Mouse (Mus musculus) midbrain, embryonic 13.5 days (tissue): ENCODE measurements around the gene Txnrd2. TPM values are rescaled to one million over a fixed set of nuclear protein-coding genes. Genes with fewer than 3 reads are reported as not detected.

Experiments
- ATAC-seq: fragments of 200-750 bp; cut with Nextera tagmentation; 2 replicates; pipeline ENCODE4 v1.8.0; 2017; ENCODE audit warnings: mild to moderate bottlenecking, moderate TSS enrichment, moderate library complexity
- H3K27ac ChIP-seq: fragments of 300-500 bp; sonication (generic); 2 replicates; pipeline ENCODE4 v1.5.1; 2015; ENCODE audit warnings: inconsistent platforms, mild to moderate bottlenecking, moderate library complexity
- H3K27me3 ChIP-seq: fragments of 300-500 bp; sonication (generic); 2 replicates; pipeline ENCODE4 v1.6.1; 2015; ENCODE audit warnings: mild to moderate bottlenecking, inconsistent platforms
- H3K36me3 ChIP-seq: fragments of 300-500 bp; sonication (generic); 2 replicates; pipeline ENCODE4 v1.6.1; 2015; ENCODE audit warnings: mild to moderate bottlenecking, inconsistent platforms
- H3K4me1 ChIP-seq: fragments of 300-500 bp; sonication (generic); replicated peaks from 2 replicates; pipeline ENCODE4 v1.6.1; 2015; ENCODE audit warnings: inconsistent platforms
- H3K4me2 ChIP-seq: fragments of 300-500 bp; sonication (generic); replicated peaks from 2 replicates; pipeline ENCODE4 v1.6.1; 2015; ENCODE audit warnings: moderate library complexity, mild to moderate bottlenecking, inconsistent platforms
- H3K4me3 ChIP-seq: fragments of 300-500 bp; sonication (generic); replicated peaks from 2 replicates; pipeline ENCODE4 v1.5.1; 2015; ENCODE audit warnings: mild to moderate bottlenecking, inconsistent platforms
- H3K9ac ChIP-seq: fragments of 300-500 bp; sonication (generic); replicated peaks from 2 replicates; pipeline ENCODE4 v1.6.1; 2015; ENCODE audit warnings: mild to moderate bottlenecking, inconsistent platforms
- H3K9me3 ChIP-seq: fragments of 300-500 bp; sonication (generic); 2 replicates; pipeline ENCODE4 v1.6.1; 2016; ENCODE audit warnings: mild to moderate bottlenecking, inconsistent platforms
- WGBS: fragments of 180-500 bp; shearing (Covaris S2); methylation state at CpG from one replicate; pipeline ENCODE4 v1.1.7; 2015; 5-methylcytosine and 5-hydroxymethylcytosine counted together
- polyA plus RNA-seq: library from polyadenylated mRNA; unstranded; fragments of >200 nt; fragmentation: Nextera tagmentation; extraction: Ambion mirVana; gene quantifications from 2 replicates; pipeline ENCODE4 v1.2.1, GENCODE M21; 2015

The Txnrd2 gene
- polyA plus RNA-seq, 1 experiment from 2014 or later = 25.9 TPM

DNA sequence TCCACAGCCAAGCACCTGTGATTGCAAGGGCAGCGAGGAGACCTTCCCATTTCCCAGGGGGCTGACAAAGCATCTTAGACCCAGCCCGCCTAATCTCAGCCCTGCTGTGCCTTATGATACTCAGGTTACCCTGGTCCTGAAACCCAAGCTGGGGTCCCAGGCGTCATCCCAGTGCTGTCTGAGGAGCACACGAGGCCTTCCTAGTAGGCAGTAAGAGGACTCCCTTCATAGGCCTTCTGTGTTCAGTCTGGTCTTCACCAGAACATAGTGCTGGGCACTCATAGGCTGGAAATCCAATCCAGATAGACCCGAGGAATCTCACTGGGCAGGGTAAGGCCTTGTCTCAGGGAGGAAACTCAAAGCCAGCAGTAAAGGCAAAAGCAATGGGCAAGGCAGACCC is 57.7 kb downstream of the Txnrd2 start:
- Histone ChIP-seq H3K27ac (no peak overlapping the region), H3K9me3 (no peaks in the 10 kb centered on the region), H3K36me3 (no peaks in the 10 kb centered on the region), H3K4me1 (peaks cover 17% of the 10 kb centered on the region), H3K4me2 (no peak overlapping the region), H3K27me3 (no peaks in the 10 kb centered on the region), H3K9ac (no peak overlapping the region), H3K4me3 (no peak overlapping the region)
- no peak for ATAC-seq
- WGBS = 59% methylated on average over 5 of the region's 5 CpGs

DNA sequence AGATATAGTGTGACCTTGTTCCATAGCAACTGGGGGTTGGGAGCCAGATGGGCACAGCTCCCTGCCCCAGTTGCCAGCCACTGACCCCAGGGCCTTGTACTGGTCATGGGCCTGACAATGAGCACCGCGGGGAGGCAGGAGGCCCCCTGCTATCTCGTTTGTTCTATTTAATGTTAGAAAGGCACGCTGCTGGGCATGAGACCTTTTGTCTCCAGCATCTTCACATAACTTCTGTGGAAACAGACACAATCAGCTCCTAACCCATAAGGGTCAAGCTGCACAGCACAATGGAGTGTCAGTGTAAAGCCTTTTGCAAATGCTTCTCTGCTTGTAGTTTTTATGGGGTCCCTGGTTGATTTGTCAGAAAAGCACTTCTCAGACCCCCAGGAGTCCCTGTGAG is 58.2 kb downstream of the Txnrd2 start:
- Histone ChIP-seq H3K36me3 (no peaks in the 10 kb centered on the region), H3K9me3 (no peaks in the 10 kb centered on the region), H3K4me2 (no peak overlapping the region), H3K4me3 (no peak overlapping the region), H3K4me1 (peaks cover 17% of the 10 kb centered on the region), H3K27ac (peak overlapping the region; percentile 7; the same call in 1 of the 2 replicates), H3K9ac (no peak overlapping the region), H3K27me3 (no peaks in the 10 kb centered on the region)
- 9% methylated on average over 4 of the region's 4 CpGs for WGBS
- ATAC-seq = 0 out of 2 replicates have a peak, but pooled peaks have one; percentile 6

DNA sequence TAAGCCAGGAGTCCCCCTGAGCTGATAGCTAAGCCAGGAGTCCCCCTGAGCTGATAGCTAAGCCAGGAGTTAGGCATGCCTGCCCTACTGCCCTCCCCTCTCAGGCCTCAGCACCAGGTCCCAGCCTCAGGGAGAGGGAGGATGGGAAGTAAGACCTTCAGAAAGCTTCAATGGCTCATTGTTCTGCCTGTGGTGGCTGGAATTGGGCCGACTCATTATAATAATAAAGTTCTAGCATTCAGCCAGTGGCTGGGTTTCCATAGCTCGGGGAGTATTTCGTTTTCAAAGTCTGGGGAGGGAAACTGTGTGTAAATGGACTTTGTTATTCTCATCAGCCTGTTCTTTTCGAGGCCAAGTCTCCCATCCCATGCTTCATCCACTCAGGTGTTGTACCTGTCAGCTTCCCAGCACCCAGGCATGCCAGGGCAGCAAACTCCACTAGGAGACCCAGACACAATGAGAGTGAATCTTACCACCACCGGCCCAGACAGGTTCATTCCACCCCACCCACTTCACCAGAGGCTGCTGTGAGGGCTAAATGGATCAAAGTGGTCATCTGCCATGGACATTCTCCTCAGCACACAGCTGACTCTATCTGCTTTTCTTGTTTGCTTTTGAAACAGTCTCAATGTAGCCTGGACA is 58.7 kb downstream of the Txnrd2 start:
- Histone ChIP-seq H3K4me1 (peaks cover 17% of the 10 kb centered on the region), H3K27ac (peak overlapping the region; percentile 7; the same call in 1 of the 2 replicates), H3K27me3 (no peaks in the 10 kb centered on the region), H3K9me3 (no peaks in the 10 kb centered on the region), H3K4me3 (no peak overlapping the region), H3K9ac (no peak overlapping the region), H3K4me2 (no peak overlapping the region), H3K36me3 (no peaks in the 10 kb centered on the region)
- WGBS = 18% methylated on average over 5 of the region's 5 CpGs
- peak; percentile 63; the same call in 1 of the 2 replicates for ATAC-seq

DNA sequence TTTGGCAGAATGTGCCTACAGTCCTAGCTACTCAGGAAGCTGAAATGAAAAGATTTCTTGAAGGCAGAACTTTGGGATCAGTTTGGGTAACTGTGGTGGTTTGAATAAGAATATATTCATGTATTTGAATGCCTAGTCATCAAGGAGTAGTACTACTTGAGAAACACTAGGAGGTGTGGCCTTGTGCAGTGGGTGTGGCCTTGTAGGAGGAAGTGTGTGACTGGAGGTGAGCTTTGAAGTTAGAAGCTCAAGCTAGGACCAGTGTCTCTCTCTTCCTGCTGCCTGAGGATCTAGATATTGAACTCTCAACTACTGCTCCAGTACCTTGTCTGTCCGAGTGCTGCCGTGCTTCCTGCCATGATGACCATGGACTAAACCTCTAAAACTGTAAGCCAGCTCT is 59.9 kb downstream of the Txnrd2 start:
- no peak overlapping the region for H3K4me3 ChIP-seq
- H3K27ac ChIP-seq = no peak overlapping the region
- no peaks in the 10 kb centered on the region for H3K27me3 ChIP-seq
- 85% methylated on average over 2 of the region's 2 CpGs for WGBS
- H3K36me3 ChIP-seq = no peaks in the 10 kb centered on the region
- H3K4me1 ChIP-seq = peaks cover 17% of the 10 kb centered on the region
- H3K9ac ChIP-seq = no peak overlapping the region
- H3K9me3 ChIP-seq = no peaks in the 10 kb centered on the region
- H3K4me2 ChIP-seq = no peak overlapping the region
- ATAC-seq = no peak

DNA sequence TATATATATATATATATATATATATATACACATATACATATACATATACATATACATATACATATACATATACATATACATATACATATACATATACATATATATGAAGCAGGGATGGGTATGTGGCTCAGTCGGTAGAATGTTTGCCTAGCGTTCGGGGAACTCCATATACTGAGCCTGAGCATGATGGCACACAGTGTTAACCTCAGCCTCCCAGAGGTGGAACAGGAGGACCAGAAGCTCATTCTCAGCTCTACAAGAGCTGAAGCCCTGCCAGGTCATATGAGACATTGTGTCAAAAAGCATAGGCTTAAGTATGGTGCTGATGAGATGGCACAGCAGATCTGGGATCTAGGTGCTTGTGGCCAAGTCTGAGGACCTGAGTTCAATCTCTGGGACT is 64.1 kb downstream of the Txnrd2 start:
- no peak overlapping the region for H3K27ac ChIP-seq
- no peak overlapping the region for H3K4me2 ChIP-seq
- H3K9ac ChIP-seq = no peak overlapping the region
- 97% methylated on average over 3 of the region's 3 CpGs for WGBS
- ATAC-seq = no peak
- H3K4me1 ChIP-seq = no peaks in the 10 kb centered on the region
- no peaks in the 10 kb centered on the region for H3K36me3 ChIP-seq
- H3K9me3 ChIP-seq = no peaks in the 10 kb centered on the region
- no peak overlapping the region for H3K4me3 ChIP-seq
- H3K27me3 ChIP-seq = no peaks in the 10 kb centered on the region

DNA sequence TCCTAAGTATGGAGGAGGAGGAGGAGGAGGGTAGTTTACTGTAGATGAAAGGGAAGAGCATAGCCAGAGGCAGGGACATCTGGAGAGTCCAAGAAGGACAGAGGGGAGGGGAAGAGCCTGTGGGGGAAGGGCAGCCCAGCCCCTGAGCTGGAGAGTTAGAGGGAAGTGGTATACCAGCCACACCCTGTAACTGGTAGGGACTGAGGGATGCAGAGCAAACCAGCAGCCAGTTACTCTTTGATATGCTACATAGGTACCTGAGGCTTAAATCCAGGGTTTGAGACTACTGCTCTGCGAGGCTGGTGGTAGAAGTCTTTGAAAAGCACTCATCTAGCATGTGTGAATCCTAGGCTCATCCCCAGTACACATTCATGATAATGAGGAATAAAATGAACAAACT is 64.7 kb downstream of the Txnrd2 start:
- H3K4me2 ChIP-seq = no peak overlapping the region

DNA sequence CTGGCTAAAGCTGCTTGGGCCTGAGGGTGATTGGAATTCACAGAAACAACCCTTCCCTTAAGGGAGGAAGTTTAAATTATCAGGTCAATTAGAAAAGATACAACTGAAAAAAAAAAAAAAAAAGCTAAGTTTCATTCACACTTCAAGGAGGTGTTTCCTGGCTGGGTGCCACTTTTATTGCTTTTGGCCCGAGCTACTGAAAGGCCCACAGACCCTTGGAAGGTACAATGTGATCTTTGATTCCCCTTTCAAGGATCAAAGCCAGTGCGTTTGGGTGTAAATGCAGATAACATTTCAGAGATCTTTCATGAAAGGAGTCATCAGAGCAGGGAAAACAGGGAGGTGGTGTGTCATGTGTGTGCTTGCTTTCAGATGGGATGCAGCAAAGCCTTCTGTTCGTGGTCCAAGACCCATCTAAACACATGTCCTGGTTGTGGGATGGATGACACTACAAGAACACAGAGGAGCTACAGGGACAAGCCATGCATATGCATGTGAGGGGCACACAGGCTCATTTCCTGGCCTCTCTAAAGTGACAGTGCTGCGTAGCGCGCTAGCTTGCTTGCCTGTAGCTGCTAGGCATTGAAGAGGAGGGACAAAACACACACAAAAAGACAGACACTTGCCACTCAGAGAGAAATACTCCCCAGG is 71.8 kb downstream of the Txnrd2 start:
- WGBS = 7% methylated on average over 6 of the region's 6 CpGs
- peak; percentile 74 for ATAC-seq
- peak overlapping the region; percentile 66 for H3K4me3 ChIP-seq
- H3K9ac ChIP-seq = peak overlapping the region; percentile 81
- H3K9me3 ChIP-seq = no peaks in the 10 kb centered on the region
- no peaks in the 10 kb centered on the region for H3K27me3 ChIP-seq
- peaks cover 18% of the 10 kb centered on the region for H3K36me3 ChIP-seq
- peak overlapping the region; percentile 86 for H3K4me2 ChIP-seq
- H3K4me1 ChIP-seq = peaks cover 21% of the 10 kb centered on the region
- H3K27ac ChIP-seq = peak overlapping the region; percentile 93

More for the DNA sequence above, 64.7 kb downstream of the Txnrd2 start:
- Histone ChIP-seq H3K27me3 (no peaks in the 10 kb centered on the region), H3K4me1 (no peaks in the 10 kb centered on the region), H3K9me3 (no peaks in the 10 kb centered on the region), H3K27ac (no peak overlapping the region), H3K36me3 (no peaks in the 10 kb centered on the region), H3K4me3 (no peak overlapping the region), H3K9ac (no peak overlapping the region)
- WGBS = 50% methylated on average over 1 of the region's 1 CpGs
- no peak for ATAC-seq

DNA sequence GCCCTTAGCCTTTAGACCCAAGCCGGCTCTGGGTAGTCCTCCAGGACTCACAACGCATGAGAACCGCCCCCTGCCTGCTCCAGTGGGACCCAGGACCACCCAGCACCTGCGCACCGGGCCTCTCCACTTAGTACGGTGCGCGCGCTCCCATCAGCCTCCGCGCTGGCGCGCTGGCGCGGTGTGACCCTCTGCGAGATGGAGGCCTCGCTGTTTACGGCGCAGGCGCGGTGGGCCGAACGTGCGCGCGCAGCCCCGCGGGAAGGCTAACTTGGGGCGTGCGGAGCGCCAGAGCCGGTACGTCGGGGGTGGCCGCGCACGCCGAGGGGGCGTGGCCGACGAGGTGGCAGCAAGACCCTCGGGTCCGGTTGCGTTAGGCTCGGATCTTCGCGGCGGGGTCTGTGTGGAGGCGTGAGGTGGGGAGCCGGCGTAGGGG is 72.4 kb downstream of the Txnrd2 start, which contains the start of the genes Gnb1l and Rtl10:
Gene Gnb1l, plus strand, starts transcription at position 156 of the 433 bp plus-strand sequence.
Gene Rtl10, plus strand, starts transcription at position 344 of the 433 bp plus-strand sequence.
- Histone ChIP-seq H3K9me3 (no peaks in the 10 kb centered on the region), H3K9ac (peak within 1 kb of the TSS; percentile 81), H3K4me2 (peak within 1 kb of the TSS; percentile 86), H3K27me3 (no peaks in the 10 kb centered on the region), H3K36me3 (peaks cover 21% of the 10 kb centered on the region), H3K4me1 (peaks cover 21% of the 10 kb centered on the region), H3K4me3 (peak within 1 kb of the TSS; percentile 66), H3K27ac (peak within 1 kb of the TSS; percentile 93)
- peak; percentile 99 for ATAC-seq
- under 1% methylated on average over 50 of the region's 51 CpGs for WGBS

DNA sequence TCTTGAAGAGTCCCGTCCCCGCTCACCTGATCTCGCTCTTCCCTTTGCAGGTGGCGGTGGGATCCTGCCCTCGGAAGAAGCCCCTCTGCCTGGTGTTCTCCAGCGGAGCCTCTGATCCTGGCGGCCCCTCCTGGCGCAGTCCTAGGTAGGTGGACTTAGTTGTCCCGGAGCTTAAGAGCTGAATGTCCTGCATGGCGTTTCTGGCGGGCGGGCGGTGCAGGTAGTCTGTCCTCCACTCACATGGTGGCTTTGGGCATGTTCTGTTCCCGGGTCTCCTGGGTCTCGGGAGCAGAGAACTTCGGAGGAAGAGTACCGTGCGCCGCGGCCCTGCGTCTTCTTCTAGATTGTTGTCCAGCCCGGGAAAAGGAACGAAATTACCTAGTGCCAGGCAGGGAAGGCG is 72.8 kb downstream of the Txnrd2 start:
- peak overlapping the region; percentile 93; the same call in 1 of the 2 replicates for H3K27ac ChIP-seq
- under 1% methylated on average over 24 of the region's 24 CpGs for WGBS

DNA sequence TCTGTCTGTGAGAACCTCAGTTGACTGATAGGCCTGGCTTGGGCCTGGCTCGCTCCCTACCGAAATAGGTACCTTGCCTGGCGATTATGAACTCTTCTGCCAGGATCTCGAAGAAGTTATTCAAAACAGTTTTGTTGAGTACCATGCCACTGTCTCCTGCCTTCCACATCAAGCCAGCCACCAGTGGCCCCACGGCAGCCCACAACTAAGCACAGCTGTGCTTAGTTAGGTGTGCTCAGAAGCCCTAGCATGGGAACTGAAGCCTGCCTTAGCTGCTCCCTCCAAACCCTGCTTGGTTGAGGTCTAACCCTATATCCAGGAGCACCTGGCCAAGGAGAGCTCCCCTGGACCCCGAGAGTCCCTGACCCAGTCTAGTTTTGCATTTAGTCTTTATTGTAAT is 75.3 kb downstream of the Txnrd2 start:
- ATAC-seq = no peak
- Histone ChIP-seq H3K27me3 (no peaks in the 10 kb centered on the region), H3K4me1 (peaks cover 21% of the 10 kb centered on the region), H3K9ac (no peak overlapping the region), H3K27ac (no peak overlapping the region), H3K36me3 (peaks cover 30% of the 10 kb centered on the region), H3K4me3 (no peak overlapping the region), H3K9me3 (no peaks in the 10 kb centered on the region), H3K4me2 (no peak overlapping the region)
- 94% methylated on average over 6 of the region's 6 CpGs for WGBS

More for the DNA sequence above, 72.8 kb downstream of the Txnrd2 start:
- H3K4me1 ChIP-seq = peaks cover 21% of the 10 kb centered on the region
- ATAC-seq = no peak
- H3K27me3 ChIP-seq = no peaks in the 10 kb centered on the region
- peak overlapping the region; percentile 81 for H3K9ac ChIP-seq
- H3K36me3 ChIP-seq = peaks cover 25% of the 10 kb centered on the region
- peak overlapping the region; percentile 86 for H3K4me2 ChIP-seq
- peak overlapping the region; percentile 66 for H3K4me3 ChIP-seq
- no peaks in the 10 kb centered on the region for H3K9me3 ChIP-seq

DNA sequence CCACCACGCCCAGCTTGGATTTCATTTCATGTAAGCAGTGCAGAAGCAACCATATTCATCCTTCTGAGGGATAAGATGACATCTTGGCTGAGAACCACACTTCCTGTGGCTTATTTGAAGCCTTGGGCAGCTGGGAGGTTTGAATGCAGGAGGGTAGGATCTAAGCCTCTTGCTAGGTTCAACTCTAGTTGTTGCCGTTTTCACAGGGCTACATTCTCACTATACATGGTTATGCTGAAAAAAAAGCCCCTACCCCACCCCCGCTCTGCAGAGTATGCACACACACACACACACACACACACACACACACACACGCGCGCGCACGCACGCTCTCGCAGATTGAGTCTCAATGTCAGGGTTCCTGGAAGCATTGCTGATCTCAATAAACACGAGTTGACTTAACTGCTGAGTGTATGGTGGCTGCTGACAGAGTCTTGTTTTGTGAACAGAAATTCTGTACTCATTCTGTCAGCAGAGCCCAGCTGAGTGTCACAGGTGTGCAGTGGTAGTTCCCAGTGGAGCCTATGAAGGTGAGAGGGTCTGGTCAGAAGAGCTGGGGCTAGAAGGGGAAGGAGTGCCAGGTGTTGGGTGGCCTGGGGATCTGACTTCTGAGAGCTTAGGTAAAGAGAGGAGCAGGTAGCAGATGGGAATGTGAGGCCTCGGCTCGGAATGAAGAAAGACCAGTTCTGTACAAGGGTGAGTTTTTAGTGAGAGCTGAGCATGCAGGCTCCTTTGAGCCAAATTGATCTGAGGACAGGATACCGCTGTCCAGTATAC is 77.6 kb downstream of the Txnrd2 start:
- 93% methylated on average over 14 of the region's 14 CpGs for WGBS
- ATAC-seq = no peak
- Histone ChIP-seq H3K4me2 (no peak overlapping the region), H3K27me3 (no peaks in the 10 kb centered on the region), H3K27ac (no peak overlapping the region), H3K9ac (no peak overlapping the region), H3K4me1 (peaks cover 13% of the 10 kb centered on the region), H3K36me3 (peaks cover 30% of the 10 kb centered on the region), H3K4me3 (no peak overlapping the region), H3K9me3 (no peaks in the 10 kb centered on the region)
